Mouse (Mus musculus) lung, postnatal 0 days (tissue): ENCODE measurements around the gene 4930505A04Rik. TPM values are rescaled to one million over a fixed set of nuclear protein-coding genes. Genes with fewer than 3 reads are reported as not detected.

Experiments used
- ATAC-seq: fragments of 200-750 bp; cut with Nextera tagmentation; 2 replicates; pipeline ENCODE4 v1.8.0; 2017; ENCODE audit warnings: moderate library complexity
- DNase-seq: peaks from one replicate; pipeline ENCODE4 v3.0.0-alpha.2; 2016; ENCODE audit warnings: low spot score
- H3K27ac ChIP-seq: fragments of 300-500 bp; sonication (generic); 2 replicates; pipeline ENCODE4 v1.5.1; 2014; ENCODE audit warnings: antibody characterized with exemption, mild to moderate bottlenecking, low read length, mixed read lengths
- H3K27me3 ChIP-seq: fragments of 300-500 bp; sonication (generic); replicated peaks from 2 replicates; pipeline ENCODE4 v1.6.1; 2014; ENCODE audit warnings: low read length, mixed read lengths; ENCODE audit not compliant: insufficient read depth
- H3K36me3 ChIP-seq: fragments of 300-500 bp; sonication (generic); 2 replicates; pipeline ENCODE4 v1.6.1; 2014; ENCODE audit warnings: low read length, mixed read lengths; ENCODE audit not compliant: insufficient read depth
- H3K4me1 ChIP-seq: fragments of 300-500 bp; sonication (generic); 2 replicates; pipeline ENCODE4 v1.6.1; 2014; ENCODE audit warnings: antibody characterized with exemption, low read depth, low read length, mixed read lengths; ENCODE audit not compliant: insufficient read depth
- H3K4me2 ChIP-seq: fragments of 300-500 bp; sonication (generic); replicated peaks from 2 replicates; pipeline ENCODE4 v1.6.1; 2014; ENCODE audit warnings: low read depth, mild to moderate bottlenecking, low read length, moderate library complexity, mixed read lengths
- H3K4me3 ChIP-seq: fragments of 300-500 bp; sonication (generic); 2 replicates; pipeline ENCODE4 v1.5.1; 2014; ENCODE audit warnings: low read depth, low read length
- H3K9ac ChIP-seq: fragments of 300-500 bp; sonication (generic); replicated peaks from 2 replicates; pipeline ENCODE4 v1.6.1; 2014; ENCODE audit warnings: low read depth, mild to moderate bottlenecking
- H3K9me3 ChIP-seq: fragments of 300-500 bp; sonication (generic); 2 replicates; pipeline ENCODE4 v1.6.1; 2016; ENCODE audit warnings: low read length, mixed read lengths
- CTCF ChIP-seq: IDR thresholded peaks from 2 replicates; pipeline ENCODE4 v1.5.1; 2016; ENCODE audit warnings: antibody characterized with exemption, mild to moderate bottlenecking
- EP300 ChIP-seq: IDR thresholded peaks from 2 replicates; pipeline ENCODE4 v1.6.1; 2016; ENCODE audit warnings: antibody characterized with exemption, mild to moderate bottlenecking, control low read depth
- WGBS: fragments of 180-500 bp; shearing (Covaris S2); extraction: QIAGEN DNeasy Blood & Tissue Kit; methylation state at CpG from one replicate; pipeline ENCODE4 v1.1.7; 2014; 5-methylcytosine and 5-hydroxymethylcytosine counted together
- polyA plus RNA-seq: library from polyadenylated mRNA; unstranded; fragments of >200 nt; fragmentation: Nextera tagmentation; extraction: Ambion mirVana; gene quantifications from 2 replicates; pipeline ENCODE4 v1.2.1, GENCODE M21; 2015

Gene 4930505A04Rik
- polyA plus RNA-seq, 1 experiment from 2014 or later = 0.35 TPM

- Histone ChIP-seq H3K4me2 (no peak overlapping the region), H3K4me3 (no peak overlapping the region), H3K4me1 (no peaks in the 10 kb centered on the region), H3K9me3 (no peaks in the 10 kb centered on the region), H3K27me3 (no peaks in the 10 kb centered on the region), H3K27ac (no peak overlapping the region), H3K36me3 (no peaks in the 10 kb centered on the region), H3K9ac (no peak overlapping the region)
- TF ChIP-seq EP300 (no peak), CTCF (no peak)
- DNase-seq = no peak
- ATAC-seq = no peak
- 83% methylated on average over 7 of the region's 8 CpGs for WGBS
These were observed 27.9 kb downstream of the 4930505A04Rik start for GRCm38 (mm10) chr11:30443746-30444145.

GRCm38 (mm10) chr11:30433256-30433950 lies 38.2 kb downstream of the 4930505A04Rik start:
- H3K27me3 ChIP-seq = no peaks in the 10 kb centered on the region
- no peak overlapping the region for H3K4me2 ChIP-seq
- WGBS = 63% methylated on average over 2 of the region's 2 CpGs
- H3K27ac ChIP-seq = no peak overlapping the region
- H3K36me3 ChIP-seq = no peaks in the 10 kb centered on the region
- no peak overlapping the region for H3K9ac ChIP-seq
- H3K4me1 ChIP-seq = no peaks in the 10 kb centered on the region
- H3K4me3 ChIP-seq = no peak overlapping the region
- ATAC-seq (no peak), DNase-seq (no peak)
- TF ChIP-seq EP300 (no peak), CTCF (no peak)
- no peaks in the 10 kb centered on the region for H3K9me3 ChIP-seq

- DNase-seq (peak; percentile 79), ATAC-seq (peak; percentile 87)
- H3K36me3 ChIP-seq = no peaks in the 10 kb centered on the region
- no peaks in the 10 kb centered on the region for H3K9me3 ChIP-seq
- TF ChIP-seq EP300 (peak; percentile 80), CTCF (no peak; the same call in 1 of the 2 replicates)
- WGBS = 23% methylated on average over 2 of the region's 2 CpGs
- H3K4me3 ChIP-seq = no peak overlapping the region
- H3K27ac ChIP-seq = no peak overlapping the region
- H3K4me2 ChIP-seq = no peak overlapping the region
- no peak overlapping the region for H3K9ac ChIP-seq
- no peaks in the 10 kb centered on the region for H3K27me3 ChIP-seq
- H3K4me1 ChIP-seq = peaks cover 11% of the 10 kb centered on the region; the same call in 1 of the 2 replicates
These were observed 66.0 kb downstream of the 4930505A04Rik start for GRCm38 (mm10) chr11:30405581-30405980.

GRCm38 (mm10) chr11:30404619-30405200 lies 66.9 kb downstream of the 4930505A04Rik start:
- Histone ChIP-seq H3K4me1 (peaks cover 11% of the 10 kb centered on the region; the same call in 1 of the 2 replicates), H3K9ac (no peak overlapping the region), H3K9me3 (no peaks in the 10 kb centered on the region), H3K36me3 (no peaks in the 10 kb centered on the region), H3K4me2 (no peak overlapping the region), H3K27me3 (no peaks in the 10 kb centered on the region), H3K27ac (peak overlapping the region; percentile 48), H3K4me3 (no peak overlapping the region)
- WGBS = 17% methylated on average over 4 of the region's 4 CpGs
- peak; percentile 26; the same call in 1 of the 2 replicates for ATAC-seq
- no peak for TF ChIP-seq EP300
- TF ChIP-seq CTCF = no peak
- DNase-seq = peak; percentile 17

- H3K9me3 ChIP-seq = no peaks in the 10 kb centered on the region
- no peak for DNase-seq
These were observed 77.3 kb downstream of the 4930505A04Rik start for GRCm38 (mm10) chr11:30394351-30394750.

GRCm38 (mm10) chr11:30383076-30383475 lies 88.6 kb downstream of the 4930505A04Rik start:
- no peak for ATAC-seq
- Histone ChIP-seq H3K9me3 (no peaks in the 10 kb centered on the region), H3K4me3 (no peak overlapping the region), H3K36me3 (no peaks in the 10 kb centered on the region), H3K9ac (no peak overlapping the region), H3K4me1 (no peaks in the 10 kb centered on the region), H3K4me2 (no peak overlapping the region), H3K27ac (no peak overlapping the region), H3K27me3 (no peaks in the 10 kb centered on the region)
- DNase-seq = no peak
- TF ChIP-seq EP300 (no peak), CTCF (no peak)

More at GRCm38 (mm10) chr11:30394351-30394750, 77.3 kb downstream of the 4930505A04Rik start:
- TF ChIP-seq CTCF = no peak
- TF ChIP-seq EP300 = no peak
- H3K36me3 ChIP-seq = no peaks in the 10 kb centered on the region
- H3K4me2 ChIP-seq = no peak overlapping the region
- ATAC-seq = no peak
- H3K27me3 ChIP-seq = no peaks in the 10 kb centered on the region
- no peaks in the 10 kb centered on the region for H3K4me1 ChIP-seq
- H3K9ac ChIP-seq = no peak overlapping the region
- H3K4me3 ChIP-seq = no peak overlapping the region
- H3K27ac ChIP-seq = no peak overlapping the region

Other genes with a start within 250 kb of the 4930505A04Rik start
- gene Sptbn1, start 203.7 kb downstream of the 4930505A04Rik start, polyA plus RNA-seq = 220 and 256 TPM in 2 replicates
- gene Acyp2, start 177.8 kb upstream of the 4930505A04Rik start, polyA plus RNA-seq = 43.6 and 50.6 TPM in 2 replicates